Mouse (Mus musculus) c-Kit-positive CD71-positive TER-119-negative erythroid progenitor cells, embryonic 14.5 days (primary cell): ENCODE results near the gene Slc8a1.

Experiments used
- DNase-seq: peaks from one replicate; pipeline ENCODE4 v3.0.0-alpha.2; 2013; ENCODE audit warnings: low read depth

Gene Slc8a1

DNA sequence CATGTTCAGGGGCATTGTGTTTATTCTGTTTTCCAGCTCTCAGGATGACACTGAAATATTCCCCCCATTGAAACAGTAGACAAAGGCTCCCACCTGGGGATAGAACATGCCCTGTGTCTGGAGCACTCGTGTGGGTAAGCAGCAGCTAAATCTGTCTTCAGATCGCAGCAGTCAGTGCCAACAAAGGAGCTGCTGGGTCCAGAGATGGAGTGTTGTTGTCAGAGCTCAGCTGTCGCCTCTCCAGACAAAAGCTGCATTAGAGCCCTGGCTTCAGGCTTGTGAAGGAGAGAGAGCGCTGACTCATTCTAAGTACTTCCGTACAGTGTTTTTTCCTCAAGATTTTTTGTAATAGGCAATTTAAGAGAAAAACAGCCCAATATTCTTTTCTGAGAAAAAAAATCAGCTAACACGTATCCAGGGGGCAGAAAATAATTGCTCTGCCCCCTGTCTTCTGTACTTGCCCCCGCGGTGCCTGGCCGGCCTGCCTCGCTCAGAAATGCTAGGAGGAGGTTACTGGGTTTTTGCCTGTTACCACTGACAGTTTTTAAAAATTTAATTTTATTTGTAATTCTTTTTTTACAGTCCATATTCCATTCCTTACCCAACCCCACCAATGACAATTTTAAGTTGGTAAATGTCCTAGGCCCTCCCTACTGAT is 318.2 kb downstream of the Slc8a1 start:
- DNase-seq, result no peak

DNA sequence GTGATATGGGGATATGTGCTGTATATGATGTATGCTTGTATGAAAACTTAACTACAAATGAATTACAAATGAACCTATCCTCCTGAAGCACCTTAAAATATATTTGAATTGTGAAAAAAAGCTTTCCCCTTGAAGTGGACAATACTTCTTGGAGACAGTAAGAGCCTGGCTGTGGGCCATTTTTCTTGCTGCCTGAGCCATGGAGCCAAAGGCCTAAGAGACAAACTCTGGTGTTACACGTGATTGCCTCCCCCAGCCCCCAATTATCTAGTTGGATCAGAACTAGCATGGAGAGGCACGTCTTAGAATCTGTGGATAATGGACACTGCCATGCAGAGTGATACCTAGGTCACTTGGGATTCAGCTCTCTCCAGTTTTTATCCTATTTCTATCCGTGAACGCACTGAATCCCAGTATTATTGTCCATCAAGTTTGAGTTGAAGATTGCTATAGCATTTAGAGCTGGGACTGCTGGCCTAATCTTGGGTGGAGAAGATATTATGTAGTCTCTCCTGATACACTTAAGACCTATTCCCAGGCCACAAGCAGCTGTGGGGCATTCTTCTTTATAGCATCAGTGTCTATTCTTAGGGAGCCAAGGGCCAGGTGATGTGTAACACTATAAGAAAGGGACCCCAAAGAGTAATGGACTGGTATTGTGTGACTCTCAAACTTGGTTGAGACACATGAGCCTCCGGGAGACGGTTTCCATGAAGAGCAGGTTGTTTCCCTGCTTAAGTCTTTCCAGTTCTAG is 321.6 kb downstream of the Slc8a1 start:
- no peak for DNase-seq

DNA sequence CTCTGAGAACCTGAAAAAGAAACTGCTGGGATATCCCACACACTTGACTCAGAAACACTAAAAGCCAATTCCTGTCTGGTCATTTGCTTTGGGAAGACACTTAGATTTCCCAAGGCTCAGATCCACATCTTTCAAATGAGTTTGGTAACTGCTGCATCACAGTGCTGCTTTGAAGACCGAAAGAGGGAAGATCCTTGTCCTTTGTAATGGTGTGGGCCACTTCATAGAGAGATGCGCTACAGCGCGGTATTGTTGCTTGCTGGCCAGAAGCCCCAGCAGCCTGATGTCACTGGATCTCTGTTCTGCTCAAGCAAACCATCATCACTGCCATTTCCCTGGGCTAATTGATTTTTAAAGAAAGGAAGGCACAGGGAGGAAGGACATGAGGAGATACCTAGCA is 325.4 kb downstream of the Slc8a1 start:
- no peak for DNase-seq

DNA sequence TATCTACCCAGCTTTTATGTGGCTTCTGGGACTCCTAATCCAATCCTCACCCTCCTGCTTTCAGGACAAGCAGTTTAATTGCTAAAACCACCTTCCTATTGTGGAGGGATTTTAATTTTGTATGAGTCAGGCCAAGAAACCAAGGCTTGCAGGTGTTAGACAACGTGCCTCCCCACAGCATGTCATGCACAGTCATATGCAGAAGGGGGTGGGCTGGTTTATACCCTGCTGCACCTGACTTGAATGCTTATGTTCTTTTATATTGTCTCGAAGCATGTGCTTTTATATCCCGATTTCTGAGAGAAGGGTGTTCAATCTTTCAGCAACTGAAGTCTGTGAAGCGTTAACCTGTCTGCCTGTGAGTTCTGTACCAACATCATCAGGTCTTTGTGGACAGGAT is 334.0 kb downstream of the Slc8a1 start:
- DNase-seq, result no peak

DNA sequence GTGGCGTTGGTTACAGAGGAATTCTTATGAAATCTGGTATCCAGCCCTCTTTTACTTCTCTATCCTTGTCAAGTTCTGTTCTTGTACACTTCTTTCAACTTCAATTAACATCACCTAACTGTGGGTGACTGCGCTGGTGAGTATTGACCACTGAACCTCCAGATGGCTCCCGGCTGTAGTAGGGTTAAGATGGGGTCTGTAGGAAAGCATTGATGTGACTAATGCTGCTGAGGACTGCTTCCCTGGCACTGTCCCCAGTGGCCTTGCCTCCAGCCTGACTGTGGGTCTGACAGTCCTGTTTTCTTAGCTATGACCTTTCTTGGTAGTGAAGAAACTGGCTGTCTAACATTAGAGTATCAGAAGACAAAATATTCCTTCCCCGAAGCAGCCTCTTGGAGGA is 335.1 kb downstream of the Slc8a1 start:
- DNase-seq, result no peak

DNA sequence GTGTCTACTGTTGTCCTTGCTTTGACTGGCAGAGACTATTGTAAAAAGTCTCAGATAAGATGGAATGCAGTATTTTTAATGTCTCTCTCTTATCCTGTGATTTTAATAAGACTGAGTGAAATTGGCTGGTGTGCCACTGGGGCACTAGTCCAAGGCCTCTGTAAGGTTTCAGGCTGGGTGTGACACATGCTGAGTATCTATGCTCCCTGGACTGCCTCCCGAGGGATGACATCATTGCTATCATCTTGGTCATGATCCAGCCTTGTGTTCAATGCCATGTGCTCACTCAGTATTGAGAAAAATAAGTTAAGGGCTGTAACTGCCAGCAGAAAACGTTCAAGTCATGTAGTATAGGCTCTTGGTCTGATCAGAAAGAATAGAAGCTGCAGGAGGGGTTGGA is 335.5 kb downstream of the Slc8a1 start:
- DNase-seq, result no peak

DNA sequence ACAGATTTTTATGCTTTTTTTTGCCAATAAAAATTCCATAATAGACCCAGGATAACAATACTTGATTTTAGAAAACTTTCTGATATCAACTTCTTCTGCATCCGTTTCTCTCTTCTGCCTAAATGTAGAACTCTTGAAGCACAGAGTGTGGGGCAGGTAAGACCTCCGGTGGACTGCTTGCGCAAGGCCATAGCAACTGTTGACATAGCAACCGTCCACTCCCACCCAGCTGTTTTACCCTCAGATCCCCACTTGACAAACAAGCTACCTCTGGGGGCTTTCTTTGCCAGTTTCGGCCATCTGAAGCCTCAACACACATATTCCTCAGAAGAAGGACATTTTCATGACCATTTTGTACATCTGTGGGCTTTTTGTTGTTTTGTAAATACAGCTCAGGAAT is 337.8 kb downstream of the Slc8a1 start:
- no peak for DNase-seq

DNA sequence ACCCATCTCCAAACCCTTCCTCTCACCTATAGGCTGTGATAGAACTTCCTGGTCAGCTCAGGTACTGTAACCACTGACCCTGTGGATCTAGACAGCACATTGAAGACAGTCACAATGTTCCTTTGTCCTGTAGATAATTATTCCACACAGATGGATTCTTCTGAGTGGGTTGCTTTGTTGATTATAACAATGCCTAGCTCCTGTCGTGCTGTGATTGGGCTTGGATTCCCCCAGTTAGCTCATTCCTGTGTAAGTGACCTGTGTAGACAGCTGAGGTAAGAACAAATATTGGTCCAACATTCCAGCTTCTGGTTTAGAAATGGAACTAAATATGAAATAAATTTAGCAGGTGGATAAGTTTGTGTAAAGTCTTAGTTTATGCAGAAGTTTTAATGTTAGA is 340.7 kb downstream of the Slc8a1 start:
- DNase-seq, result no peak

DNA sequence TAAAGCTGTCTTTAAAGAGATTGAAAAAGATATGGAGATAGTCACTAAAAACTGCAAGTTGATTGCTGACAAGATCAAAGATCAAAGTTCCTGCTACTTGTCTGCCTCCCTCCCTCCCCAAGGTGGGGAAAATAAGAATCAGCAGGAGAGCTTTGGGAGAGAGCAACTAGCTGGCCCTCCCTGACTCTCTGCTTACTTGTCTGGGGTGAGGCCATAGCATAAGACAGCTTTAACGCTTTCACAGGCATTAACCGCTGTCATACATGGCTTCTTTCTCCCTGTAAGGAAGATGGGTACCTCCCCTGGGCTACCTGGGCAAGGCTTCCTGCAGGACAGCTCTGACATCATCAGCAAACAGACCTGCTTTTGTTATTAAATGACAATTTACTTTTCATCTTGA is 344.1 kb downstream of the Slc8a1 start:
- no peak for DNase-seq

DNA sequence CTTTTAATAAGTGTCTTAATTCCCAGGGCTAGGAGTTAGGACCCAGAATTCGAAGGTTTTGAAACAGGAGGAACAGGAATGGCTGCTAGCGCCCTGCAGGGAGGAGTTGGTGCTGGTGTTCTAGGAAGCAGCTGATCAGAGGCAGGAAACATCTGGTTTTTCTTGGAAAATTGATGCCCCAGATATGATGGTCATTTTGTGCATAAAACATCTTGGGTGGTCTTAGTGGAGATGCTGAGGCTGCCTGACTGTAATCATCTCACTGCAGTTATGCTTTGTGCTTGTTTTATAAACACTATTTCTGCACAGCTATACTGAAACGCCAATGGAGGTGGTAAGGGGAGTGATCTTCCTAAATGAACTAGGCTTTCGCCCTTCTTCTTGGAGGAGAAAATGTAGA is 345.1 kb downstream of the Slc8a1 start:
- no peak for DNase-seq

DNA sequence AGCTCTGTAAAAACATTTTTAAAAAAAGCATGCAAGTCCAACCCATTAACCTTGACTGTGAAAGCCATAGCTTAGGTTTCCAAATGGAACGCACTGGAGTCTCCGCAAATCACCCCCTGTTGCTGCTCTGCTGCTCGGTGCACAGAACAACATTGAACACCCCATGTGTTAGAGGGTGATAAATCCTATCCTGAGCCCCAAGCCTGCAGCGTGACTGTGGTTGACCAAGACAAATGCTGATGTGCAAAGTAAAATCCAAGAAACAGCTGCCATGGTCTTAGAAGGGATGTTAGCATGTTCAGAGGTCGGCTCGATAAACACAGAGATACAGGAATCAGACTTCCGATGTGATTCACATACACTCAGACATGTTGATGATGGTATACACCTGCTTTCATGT is 346.7 kb downstream of the Slc8a1 start:
- DNase-seq, result no peak

DNA sequence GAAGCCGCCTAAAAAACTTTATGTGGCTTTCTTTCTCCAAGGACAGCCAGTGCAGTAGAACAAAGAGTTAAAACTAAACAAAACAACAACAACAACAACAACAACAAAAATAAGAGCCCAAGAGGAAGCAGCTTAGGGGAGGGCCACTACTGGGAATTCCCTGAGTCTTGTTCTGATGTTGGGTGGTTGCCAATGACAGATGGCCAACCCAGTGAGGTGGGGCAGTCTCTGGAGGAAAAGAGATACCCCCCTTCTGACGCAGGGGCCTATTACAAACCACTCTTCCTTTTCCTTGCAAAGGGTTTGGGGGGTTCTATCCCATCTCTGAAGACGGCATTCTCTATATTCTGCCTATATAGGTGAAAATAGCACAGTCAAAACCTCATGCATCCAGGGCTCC is 347.4 kb downstream of the Slc8a1 start:
- DNase-seq, result no peak

DNA sequence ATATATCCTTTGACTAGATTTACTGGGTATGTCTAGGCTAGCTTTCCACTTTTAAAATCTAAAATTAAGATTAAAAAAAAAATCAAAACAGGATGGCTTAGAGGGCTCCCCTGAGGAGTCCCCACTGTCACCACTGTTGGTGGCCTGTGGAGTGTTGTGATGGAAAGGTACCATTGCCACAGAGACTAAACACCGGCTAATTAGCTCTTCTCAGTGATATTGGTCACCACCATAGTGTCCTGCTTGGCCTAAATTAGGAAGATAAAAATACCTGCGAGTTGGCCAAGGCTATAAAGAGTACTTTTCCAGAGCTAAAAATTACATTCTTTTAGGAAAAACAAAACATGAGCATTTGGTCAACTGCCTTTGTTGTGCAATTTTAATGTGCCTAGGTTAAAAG is 352.1 kb downstream of the Slc8a1 start:
- no peak for DNase-seq

DNA sequence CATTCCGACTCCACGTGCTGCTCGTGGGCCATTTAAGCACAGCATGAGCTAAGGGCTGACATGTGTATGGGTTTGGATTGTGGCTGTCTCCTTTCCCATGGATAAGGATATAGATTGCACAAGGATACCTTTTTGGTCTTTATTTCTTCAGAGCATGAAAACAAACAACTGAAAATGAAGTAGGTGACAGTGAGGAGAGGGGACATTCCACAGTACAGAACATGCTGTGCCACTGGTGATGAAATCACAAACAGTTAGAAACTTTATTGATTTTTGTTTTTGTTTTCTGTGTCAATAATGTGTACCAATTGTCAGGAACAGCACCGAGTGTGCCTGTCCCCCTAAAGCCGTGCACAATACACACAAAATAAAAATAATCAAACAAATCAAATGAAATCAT is 352.7 kb downstream of the Slc8a1 start:
- no peak for DNase-seq

DNA sequence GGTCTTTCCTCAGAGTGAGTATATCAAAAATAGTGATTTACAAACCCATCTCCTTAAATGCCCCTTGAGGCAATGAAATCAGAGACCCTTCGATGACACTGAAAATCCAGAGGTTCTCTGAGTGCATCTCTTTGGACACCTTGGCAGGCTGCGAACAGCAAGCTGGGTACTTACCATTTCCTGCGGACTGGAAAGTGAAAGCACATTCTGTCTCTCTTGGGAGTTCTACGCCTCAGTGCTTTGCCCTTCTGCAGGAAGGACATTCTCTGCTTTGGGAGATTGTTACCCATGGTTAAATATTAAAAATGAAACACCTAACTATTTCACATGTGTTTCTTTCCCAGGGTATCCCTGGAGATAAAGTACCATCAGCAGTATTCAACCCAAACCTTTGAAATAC is 354.7 kb downstream of the Slc8a1 start:
- no peak for DNase-seq

DNA sequence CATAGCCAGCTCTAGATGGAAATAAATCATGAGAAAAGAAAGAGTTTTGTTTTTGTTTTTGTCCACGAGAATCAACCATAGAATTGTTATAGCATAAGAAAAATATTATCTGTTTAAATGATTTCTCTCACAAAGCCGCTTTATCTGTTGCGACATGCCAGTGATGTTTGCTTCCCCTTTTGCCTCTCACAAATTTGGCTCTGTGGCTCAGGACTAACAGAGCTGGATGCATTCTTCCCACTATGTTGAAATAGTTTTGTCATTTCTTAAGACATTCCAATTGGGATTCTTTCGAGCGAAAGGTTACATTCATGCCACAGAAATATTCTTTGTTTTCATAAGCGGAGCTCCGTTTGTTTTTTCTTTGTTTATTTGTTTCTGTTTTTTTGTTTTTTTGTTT is 359.7 kb downstream of the Slc8a1 start:
- DNase-seq, result no peak

DNA sequence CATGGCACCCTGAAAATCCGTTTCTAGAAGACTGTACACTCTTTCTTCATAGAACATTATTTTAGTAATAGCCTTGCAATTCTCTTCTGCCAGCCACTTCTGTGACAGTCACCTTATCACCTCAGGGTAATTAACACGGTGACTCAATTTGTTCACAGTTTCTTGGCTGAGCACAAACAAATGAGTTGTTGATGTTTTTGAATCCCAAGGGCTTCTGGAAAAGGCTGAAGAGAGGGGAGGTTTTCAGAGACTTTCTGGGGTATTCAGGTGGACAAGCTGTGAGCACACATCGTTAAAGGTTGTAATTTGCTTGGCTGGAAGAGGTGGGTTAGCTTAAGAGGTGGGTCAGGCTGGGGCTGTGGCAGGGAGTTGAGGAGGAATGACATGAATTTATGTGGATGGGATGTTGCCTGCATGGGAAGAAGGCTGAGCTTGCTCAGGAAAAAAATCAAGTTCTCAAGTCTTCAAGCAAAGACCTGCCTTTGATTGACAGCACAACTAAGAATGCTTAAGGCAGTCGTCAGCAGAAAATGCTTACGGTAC is 360.3 kb downstream of the Slc8a1 start:
- no peak for DNase-seq

DNA sequence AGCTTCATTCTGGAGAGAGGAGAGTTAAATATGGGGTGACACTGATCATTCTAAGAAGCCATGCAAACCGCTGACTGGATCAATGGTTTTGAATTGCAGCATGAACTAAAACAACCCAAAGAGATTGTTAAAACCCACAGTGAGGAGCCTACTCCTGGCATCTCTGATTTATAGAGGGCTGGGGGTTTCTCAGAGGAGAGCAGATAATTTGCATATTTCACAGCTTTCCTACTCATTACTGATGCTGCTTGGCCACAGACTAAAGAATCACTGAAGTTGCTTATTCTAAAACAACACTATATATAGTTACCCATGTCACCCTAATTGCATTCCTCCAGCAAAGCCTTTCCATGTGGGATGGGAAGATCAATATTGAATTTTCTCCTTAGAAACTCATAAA is 361.0 kb downstream of the Slc8a1 start:
- no peak for DNase-seq

DNA sequence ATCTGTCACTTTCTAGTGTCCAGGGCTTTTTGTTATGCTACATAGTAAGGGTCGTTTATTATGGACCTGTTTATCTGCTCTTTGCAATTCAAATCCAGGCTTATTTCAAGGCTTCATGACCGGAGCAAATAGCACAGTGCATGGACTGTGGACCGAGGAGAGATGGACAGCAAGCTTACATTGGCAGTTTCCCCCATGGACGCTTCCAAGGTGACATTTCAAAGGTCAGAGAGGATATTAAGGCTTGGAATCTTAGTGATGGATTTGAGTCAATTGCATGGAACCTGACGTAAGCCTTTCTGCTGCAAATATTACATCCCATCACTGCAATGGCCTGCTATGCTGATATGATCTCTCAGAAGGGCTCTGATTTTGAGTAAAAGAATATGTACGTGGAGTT is 362.3 kb downstream of the Slc8a1 start:
- no peak for DNase-seq

DNA sequence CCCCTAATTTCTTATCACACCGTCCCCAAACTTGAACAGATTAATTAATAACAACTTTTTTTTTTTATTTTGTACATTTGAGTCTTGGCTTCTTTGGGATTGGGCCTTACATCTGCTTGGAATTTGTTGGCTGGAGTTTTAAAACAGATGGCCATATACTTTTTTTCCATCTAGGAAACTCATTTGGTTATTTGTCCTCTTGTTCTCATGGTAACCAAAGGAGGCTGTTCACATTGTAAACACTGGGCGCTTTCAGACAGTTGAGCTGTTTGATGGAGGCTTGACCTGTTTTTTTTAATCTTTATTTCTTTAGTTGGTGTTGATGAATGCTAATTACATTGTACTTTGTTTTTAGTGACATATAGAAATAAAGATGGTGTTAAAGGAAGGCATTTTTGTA is 369.1 kb downstream of the Slc8a1 start:
- DNase-seq, result no peak

DNA sequence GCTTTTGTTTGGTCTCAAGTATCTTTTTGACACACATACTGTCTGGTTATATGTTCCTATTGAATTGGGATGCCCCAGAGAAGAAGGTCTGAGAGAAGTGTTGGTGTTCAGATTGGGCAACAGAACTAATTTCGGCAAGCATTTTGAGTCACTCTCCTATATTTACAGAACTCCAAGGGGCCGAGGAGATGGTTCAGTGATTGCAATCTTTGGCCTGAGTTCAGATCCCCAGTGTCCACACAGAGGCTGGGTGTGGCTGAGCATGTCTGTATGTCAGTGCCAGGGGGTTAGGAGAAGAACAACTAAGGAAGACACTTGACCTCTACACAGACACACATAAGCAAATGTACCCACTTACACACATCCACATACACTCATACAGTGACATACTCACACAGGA is 369.7 kb downstream of the Slc8a1 start:
- DNase-seq, result no peak

DNA sequence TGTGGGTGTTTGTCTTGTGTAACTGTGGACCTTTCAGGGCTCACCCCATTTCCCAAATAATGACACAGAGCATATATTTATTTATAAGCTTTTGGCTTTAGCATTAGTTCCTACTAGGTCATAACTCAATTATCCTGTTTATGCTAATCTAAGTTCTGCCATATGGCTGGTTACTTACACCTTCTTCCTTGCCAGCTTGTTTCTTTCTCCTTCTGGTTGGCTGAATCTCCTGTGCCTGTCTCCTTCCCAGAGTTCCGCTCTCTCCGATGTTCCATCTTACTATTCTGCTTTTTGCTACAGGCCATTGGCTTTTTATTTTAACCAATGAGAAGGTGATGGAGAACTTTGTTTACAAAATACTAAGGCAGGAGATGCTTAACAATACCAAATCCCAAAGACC is 374.8 kb downstream of the Slc8a1 start:
- no peak for DNase-seq

DNA sequence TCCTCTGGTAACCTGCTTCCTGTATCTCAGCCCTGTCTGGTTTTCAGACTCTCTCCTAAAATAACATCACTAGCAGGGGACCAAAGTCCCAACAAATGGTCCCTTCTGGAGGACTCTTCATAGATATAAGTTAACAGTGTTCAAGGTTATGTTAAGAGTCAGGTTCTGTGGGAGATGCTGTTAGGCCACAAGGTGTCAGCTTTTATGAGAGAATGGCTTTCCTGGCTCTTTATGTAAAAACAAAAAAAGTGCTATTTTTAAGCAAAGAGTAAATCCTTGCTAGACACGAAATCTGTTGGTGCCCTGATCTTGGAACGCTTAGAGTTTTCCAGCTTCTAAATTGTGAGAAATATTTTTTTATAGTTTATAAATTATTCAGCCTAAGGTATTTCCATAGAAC is 377.6 kb downstream of the Slc8a1 start:
- no peak for DNase-seq

DNA sequence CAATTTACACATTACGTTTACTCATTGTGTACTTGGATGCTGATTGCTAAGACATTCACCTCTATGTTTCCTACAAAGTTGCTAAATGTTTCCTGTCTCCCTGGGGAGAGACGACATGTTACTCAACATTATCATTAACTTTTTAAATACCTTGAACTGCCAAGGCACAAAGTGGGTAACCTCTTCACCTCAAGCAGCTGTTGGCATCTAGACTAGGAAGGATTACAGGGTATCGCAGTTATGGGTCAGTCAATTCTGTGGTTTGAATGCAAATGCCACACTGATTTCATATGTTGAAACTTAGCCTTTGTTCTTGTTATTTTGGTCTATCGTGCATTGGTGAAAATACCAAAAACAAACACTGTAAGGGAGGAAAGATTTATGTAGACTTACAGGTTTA is 378.1 kb downstream of the Slc8a1 start:
- no peak for DNase-seq
